Mouse (Mus musculus): ENCODE data around the gene Eef1b2.
"Not testable (repeated sequence)": the region's sequence is repeated elsewhere in the genome, so short reads cannot be mapped to it uniquely, and the experiment has no call there.

- TF ChIP-seq MYOD1 (IDR thresholded peaks at IDR 0.05; ENCODE audit: control insufficient read depth, insufficient read length, low read depth); CTCF (IDR thresholded peaks at IDR 0.05; ENCODE audit: control insufficient read depth, insufficient read depth, insufficient read length): not testable (repeated sequence)
These were observed 38.0 kb upstream of the Eef1b2 start for GRCm38 (mm10) chr1:63138586-63138985.
